Mouse (Mus musculus) midbrain, embryonic 10.5 days (tissue): Measurements from ENCODE around the gene Atg7. TPM values are rescaled to one million over a fixed set of nuclear protein-coding genes. Genes with fewer than 3 reads are reported as not detected.

Experiments used
- DNase-seq: peaks from one replicate; pipeline ENCODE4 v3.0.0-alpha.2; 2017; ENCODE audit warnings: low spot score
- H3K27ac ChIP-seq: fragments of 300-500 bp; sonication (generic); replicated peaks from 2 replicates; pipeline ENCODE4 v1.5.1; 2016; ENCODE audit warnings: mild to moderate bottlenecking
- H3K27me3 ChIP-seq: fragments of 300-500 bp; sonication (generic); 2 replicates; pipeline ENCODE4 v1.6.1; 2016; ENCODE audit warnings: low read depth, mild to moderate bottlenecking; ENCODE audit not compliant: poor library complexity, severe bottlenecking
- H3K36me3 ChIP-seq: fragments of 300-500 bp; sonication (generic); 2 replicates; pipeline ENCODE4 v1.6.1; 2016; ENCODE audit warnings: mild to moderate bottlenecking, moderate library complexity
- H3K4me1 ChIP-seq: fragments of 300-500 bp; sonication (generic); 2 replicates; pipeline ENCODE4 v1.6.1; 2016
- H3K4me3 ChIP-seq: fragments of 300-500 bp; sonication (generic); 2 replicates; pipeline ENCODE4 v1.5.1; 2016; ENCODE audit warnings: mild to moderate bottlenecking, moderate library complexity
- H3K9me3 ChIP-seq: fragments of 300-500 bp; sonication (generic); replicated peaks from 2 replicates; pipeline ENCODE4 v1.6.1; 2016; ENCODE audit warnings: mild to moderate bottlenecking
- WGBS: fragments of 180-500 bp; shearing (Covaris S2); methylation state at CpG from one replicate; pipeline ENCODE4 v1.1.7; 2016; 5-methylcytosine and 5-hydroxymethylcytosine counted together
- polyA plus RNA-seq: library from polyadenylated mRNA; unstranded; fragments of >200 nt; fragmentation: Nextera tagmentation; extraction: Ambion mirVana; gene quantifications from 2 replicates; pipeline ENCODE4 v1.2.1, GENCODE M21; 2016

Atg7 gene
- polyA plus RNA-seq, 1 experiment from 2014 or later = 22.4 TPM

GRCm38 (mm10) chr6:114819971-114820481 lies 177.1 kb downstream of the Atg7 start:
- Histone ChIP-seq H3K4me1 (peaks cover 34% of the 10 kb centered on the region), H3K36me3 (no peaks in the 10 kb centered on the region), H3K27ac (peak overlapping the region; percentile 42; the same call in 1 of the 2 replicates), H3K4me3 (no peak overlapping the region), H3K9me3 (no peaks in the 10 kb centered on the region), H3K27me3 (no peaks in the 10 kb centered on the region)
- DNase-seq = no peak
- 69% methylated on average over 9 of the region's 9 CpGs for WGBS

GRCm38 (mm10) chr6:114821646-114822045 lies 178.7 kb downstream of the Atg7 start:
- WGBS = 95% methylated on average over 7 of the region's 7 CpGs
- Histone ChIP-seq H3K27ac (no peak overlapping the region), H3K9me3 (no peaks in the 10 kb centered on the region), H3K27me3 (no peaks in the 10 kb centered on the region), H3K36me3 (no peaks in the 10 kb centered on the region), H3K4me3 (no peak overlapping the region), H3K4me1 (peaks cover 33% of the 10 kb centered on the region)
- DNase-seq = no peak

- Histone ChIP-seq H3K9me3 (no peaks in the 10 kb centered on the region), H3K27me3 (no peaks in the 10 kb centered on the region), H3K27ac (no peak overlapping the region), H3K36me3 (no peaks in the 10 kb centered on the region), H3K4me1 (no peaks in the 10 kb centered on the region), H3K4me3 (no peak overlapping the region)
- WGBS = 68% methylated on average over 2 of the region's 2 CpGs
- DNase-seq = no peak
Measured at GRCm38 (mm10) chr6:114826889-114827288, 184.0 kb downstream of the Atg7 start.

- Histone ChIP-seq H3K36me3 (no peaks in the 10 kb centered on the region), H3K4me3 (no peak overlapping the region), H3K27ac (no peak overlapping the region), H3K4me1 (peaks cover 14% of the 10 kb centered on the region), H3K27me3 (no peaks in the 10 kb centered on the region), H3K9me3 (no peaks in the 10 kb centered on the region)
- WGBS = 89% methylated on average over 9 of the region's 9 CpGs
- no peak for DNase-seq
Measured at GRCm38 (mm10) chr6:114829660-114830438, 187.0 kb downstream of the Atg7 start.

GRCm38 (mm10) chr6:114831807-114832206 lies 188.9 kb downstream of the Atg7 start:
- Histone ChIP-seq H3K27ac (no peak overlapping the region), H3K27me3 (no peaks in the 10 kb centered on the region), H3K36me3 (no peaks in the 10 kb centered on the region), H3K4me1 (peaks cover 18% of the 10 kb centered on the region), H3K9me3 (no peaks in the 10 kb centered on the region), H3K4me3 (no peak overlapping the region)
- 83% methylated on average over 3 of the region's 3 CpGs for WGBS
- no peak for DNase-seq

GRCm38 (mm10) chr6:114833058-114833685 lies 190.3 kb downstream of the Atg7 start:
- no peaks in the 10 kb centered on the region for H3K27me3 ChIP-seq
- DNase-seq = no peak
- no peaks in the 10 kb centered on the region for H3K9me3 ChIP-seq
- no peaks in the 10 kb centered on the region for H3K36me3 ChIP-seq
- H3K4me1 ChIP-seq = peaks cover 18% of the 10 kb centered on the region
- H3K4me3 ChIP-seq = no peak overlapping the region
- 79% methylated on average over 9 of the region's 9 CpGs for WGBS
- H3K27ac ChIP-seq = no peak overlapping the region

- Histone ChIP-seq H3K27ac (peak overlapping the region; percentile 25; the same call in 1 of the 2 replicates), H3K27me3 (no peaks in the 10 kb centered on the region), H3K4me1 (peaks cover 19% of the 10 kb centered on the region), H3K9me3 (no peaks in the 10 kb centered on the region), H3K4me3 (no peak overlapping the region), H3K36me3 (no peaks in the 10 kb centered on the region)
- DNase-seq = no peak
- WGBS = 80% methylated on average over 4 of the region's 4 CpGs
Measured at GRCm38 (mm10) chr6:114833791-114834346, 191.0 kb downstream of the Atg7 start.

GRCm38 (mm10) chr6:114835344-114835743 lies 192.4 kb downstream of the Atg7 start:
- no peak for DNase-seq
- no peak overlapping the region for H3K4me3 ChIP-seq
- peaks cover 25% of the 10 kb centered on the region for H3K4me1 ChIP-seq
- H3K27ac ChIP-seq = no peak overlapping the region
- H3K36me3 ChIP-seq = no peaks in the 10 kb centered on the region
- WGBS = 84% methylated on average over 7 of the region's 7 CpGs
- no peaks in the 10 kb centered on the region for H3K27me3 ChIP-seq
- no peaks in the 10 kb centered on the region for H3K9me3 ChIP-seq

GRCm38 (mm10) chr6:114835752-114836151 lies 192.9 kb downstream of the Atg7 start:
- Histone ChIP-seq H3K36me3 (no peaks in the 10 kb centered on the region), H3K27ac (no peak overlapping the region), H3K4me1 (peaks cover 29% of the 10 kb centered on the region), H3K27me3 (no peaks in the 10 kb centered on the region), H3K4me3 (no peak overlapping the region), H3K9me3 (no peaks in the 10 kb centered on the region)
- WGBS = 90% methylated on average over 1 of the region's 1 CpGs
- no peak for DNase-seq

GRCm38 (mm10) chr6:114836433-114836832 lies 193.5 kb downstream of the Atg7 start:
- Histone ChIP-seq H3K4me3 (no peak overlapping the region), H3K4me1 (peaks cover 35% of the 10 kb centered on the region), H3K27me3 (no peaks in the 10 kb centered on the region), H3K9me3 (no peaks in the 10 kb centered on the region), H3K36me3 (no peaks in the 10 kb centered on the region), H3K27ac (0 out of 2 replicates have a peak overlapping the region, but pooled peaks have one; percentile 28)
- DNase-seq = no peak
- WGBS = 85% methylated on average over 3 of the region's 3 CpGs

GRCm38 (mm10) chr6:114838872-114839271 lies 196.0 kb downstream of the Atg7 start:
- H3K27me3 ChIP-seq = no peaks in the 10 kb centered on the region
- no peak overlapping the region for H3K4me3 ChIP-seq
- H3K9me3 ChIP-seq = no peaks in the 10 kb centered on the region
- peaks cover 32% of the 10 kb centered on the region for H3K4me1 ChIP-seq
- H3K27ac ChIP-seq = no peak overlapping the region
- H3K36me3 ChIP-seq = no peaks in the 10 kb centered on the region
- no peak for DNase-seq
- WGBS = 95% methylated on average over 4 of the region's 4 CpGs

- Histone ChIP-seq H3K4me1 (peaks cover 30% of the 10 kb centered on the region), H3K27ac (no peak overlapping the region), H3K4me3 (no peak overlapping the region), H3K36me3 (no peaks in the 10 kb centered on the region), H3K9me3 (no peaks in the 10 kb centered on the region), H3K27me3 (no peaks in the 10 kb centered on the region)
- 91% methylated on average over 7 of the region's 7 CpGs for WGBS
- DNase-seq = no peak
Measured at GRCm38 (mm10) chr6:114840012-114840411, 197.1 kb downstream of the Atg7 start.

- Histone ChIP-seq H3K27ac (no peak overlapping the region), H3K4me1 (peaks cover 39% of the 10 kb centered on the region), H3K4me3 (no peak overlapping the region), H3K36me3 (no peaks in the 10 kb centered on the region), H3K27me3 (no peaks in the 10 kb centered on the region), H3K9me3 (no peaks in the 10 kb centered on the region)
- 78% methylated on average over 3 of the region's 3 CpGs for WGBS
- DNase-seq = no peak
Measured at GRCm38 (mm10) chr6:114842131-114842530, 199.2 kb downstream of the Atg7 start.
